Mouse (Mus musculus): ENCODE results near the gene Mapk7. TPM values are rescaled to one million over a fixed set of nuclear protein-coding genes. Genes with fewer than 3 reads are reported as not detected.

Mapk7 gene
- total and polyA plus RNA-seq, 3 experiments: 12.4 to 32.3 (median 12.7) TPM

DNA sequence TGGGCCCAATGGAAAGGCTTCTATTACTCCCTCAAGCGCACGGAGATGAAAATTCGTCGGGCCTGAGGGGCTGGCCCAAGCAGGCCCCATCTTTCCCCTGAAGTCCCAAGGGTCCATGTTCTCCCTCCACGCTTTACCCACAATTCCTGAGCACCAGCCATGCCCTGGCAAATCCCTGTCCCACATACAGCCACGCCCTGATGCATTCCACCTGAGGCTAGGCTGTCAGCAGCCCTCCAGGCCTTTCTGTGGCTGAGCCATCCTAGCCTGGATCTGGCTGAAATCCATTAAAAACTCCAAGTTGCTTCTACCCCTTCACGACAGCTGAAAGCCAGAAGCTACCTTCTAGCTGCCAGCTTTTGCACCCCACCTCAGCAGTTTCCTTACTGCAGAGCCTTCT, 6.3 kb downstream of the Mapk7 start:
- peaks cover 7% of the 10 kb centered on the region for H3K4me1 ChIP-seq (ENCODE audit: insufficient read depth, low read depth, low read length)
- TF ChIP-seq CTCF (IDR thresholded peaks at IDR 0.05; ENCODE audit: low read depth, low read length): no peak
- no peak for TF ChIP-seq GATA2 (IDR thresholded peaks at IDR 0.05; ENCODE audit: borderline replicate concordance, low read depth, low read length)
- no peak for TF ChIP-seq TAL1 (conservative IDR thresholded peaks at IDR 0.05; ENCODE audit: low read depth, low read length)
- no peak for TF ChIP-seq GATA1 (IDR thresholded peaks at IDR 0.05; ENCODE audit: borderline replicate concordance, low read length)
- TF ChIP-seq POLR2AphosphoS5 (IDR thresholded peaks at IDR 0.05; ENCODE audit: insufficient replicate concordance, low read depth, low read length): no peak
- no peak overlapping the region for H3K4me3 ChIP-seq (ENCODE audit: low read depth, low read length)
- peaks cover 56% of the 10 kb centered on the region for H3K36me3 ChIP-seq (replicated peaks)
- DNase-seq (ENCODE audit: low spot score) (no peak), ATAC-seq (ENCODE audit: extremely low read depth, insufficient number of reproducible peaks, low FRiP score, poor library complexity, severe bottlenecking) (no peak)
- no peaks in the 10 kb centered on the region for H3K9me3 ChIP-seq (replicated peaks)
- H3K27me3 ChIP-seq (ENCODE audit: insufficient read depth, low read length): peaks cover 22% of the 10 kb centered on the region

DNA sequence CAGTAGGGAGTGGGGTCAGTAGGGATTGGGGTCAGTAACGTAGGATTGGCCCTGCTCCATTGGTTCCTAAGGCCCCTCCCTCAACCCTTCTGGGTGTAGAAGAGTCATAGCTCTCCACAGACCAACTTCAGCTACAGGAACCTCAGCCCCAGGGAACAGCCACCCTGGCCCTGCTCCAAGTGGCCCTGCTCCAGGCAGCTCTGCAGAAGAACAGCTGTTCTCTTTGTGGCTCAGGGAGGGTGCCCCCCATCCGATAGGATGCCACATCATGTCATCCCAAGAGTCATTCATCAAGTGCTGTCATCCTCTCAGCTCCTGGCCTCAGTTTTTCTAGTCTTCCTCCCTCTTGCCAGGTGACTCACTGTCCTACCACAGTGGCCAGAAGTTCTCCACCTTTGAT, 6.8 kb downstream of the Mapk7 start:
- Histone ChIP-seq H3K27me3 (ENCODE audit: insufficient read depth, low read length) (peaks cover 23% of the 10 kb centered on the region), H3K36me3 (replicated peaks) (peaks cover 50% of the 10 kb centered on the region), H3K9me3 (replicated peaks) (no peaks in the 10 kb centered on the region), H3K4me1 (ENCODE audit: insufficient read depth, low read depth, low read length) (0 out of 2 replicates have a peak, but pooled peaks cover 3% of the 10 kb centered on the region), H3K4me3 (ENCODE audit: low read depth, low read length) (no peak overlapping the region)
- ATAC-seq (ENCODE audit: extremely low read depth, insufficient number of reproducible peaks, low FRiP score, poor library complexity, severe bottlenecking) (no peak), DNase-seq (ENCODE audit: low spot score) (no peak)
- TF ChIP-seq GATA1 (IDR thresholded peaks at IDR 0.05; ENCODE audit: borderline replicate concordance, low read length): no peak
- TF ChIP-seq TAL1 (conservative IDR thresholded peaks at IDR 0.05; ENCODE audit: low read depth, low read length): no peak
- no peak for TF ChIP-seq POLR2AphosphoS5 (IDR thresholded peaks at IDR 0.05; ENCODE audit: insufficient replicate concordance, low read depth, low read length)
- no peak for TF ChIP-seq GATA2 (IDR thresholded peaks at IDR 0.05; ENCODE audit: borderline replicate concordance, low read depth, low read length)
- no peak for TF ChIP-seq CTCF (IDR thresholded peaks at IDR 0.05; ENCODE audit: low read depth, low read length)

DNA sequence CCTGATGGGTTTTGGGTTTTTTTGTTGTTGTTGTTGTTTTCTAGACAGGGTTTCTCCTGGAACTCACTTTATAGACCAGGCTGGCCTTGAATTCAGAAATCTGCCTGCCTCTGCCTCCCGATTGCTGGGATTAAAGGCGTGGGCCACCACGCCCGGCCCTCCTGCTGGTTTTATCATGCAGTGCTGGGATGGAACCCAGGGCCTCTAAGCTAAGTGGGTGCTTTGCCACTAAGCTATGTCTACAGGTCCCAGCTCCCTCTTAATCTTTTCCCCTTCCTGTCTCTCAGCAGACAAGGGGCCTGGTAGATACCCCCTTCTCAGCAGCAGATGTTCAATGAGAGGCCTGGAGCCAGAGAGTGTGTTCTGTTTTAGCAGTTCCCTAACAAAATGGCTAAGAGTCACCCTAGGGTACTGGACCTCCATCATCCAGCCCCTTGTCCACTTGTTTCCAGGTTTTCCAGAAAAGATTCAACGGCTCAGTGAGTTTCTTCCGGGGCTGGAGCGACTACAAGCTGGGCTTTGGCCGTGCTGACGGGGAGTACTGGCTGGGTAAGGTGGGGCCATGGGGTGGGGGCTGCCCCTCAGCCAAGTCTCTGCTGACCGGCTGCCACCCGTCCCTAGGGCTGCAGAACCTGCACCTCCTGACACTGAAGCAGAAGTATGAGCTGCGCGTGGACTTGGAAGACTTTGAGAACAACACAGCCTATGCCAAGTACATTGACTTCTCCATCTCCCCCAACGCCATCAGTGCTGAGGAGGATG, 7.6 kb downstream of the Mapk7 start:
- no peak for ATAC-seq (ENCODE audit: extremely low read depth, insufficient number of reproducible peaks, low FRiP score, poor library complexity, severe bottlenecking)

DNA sequence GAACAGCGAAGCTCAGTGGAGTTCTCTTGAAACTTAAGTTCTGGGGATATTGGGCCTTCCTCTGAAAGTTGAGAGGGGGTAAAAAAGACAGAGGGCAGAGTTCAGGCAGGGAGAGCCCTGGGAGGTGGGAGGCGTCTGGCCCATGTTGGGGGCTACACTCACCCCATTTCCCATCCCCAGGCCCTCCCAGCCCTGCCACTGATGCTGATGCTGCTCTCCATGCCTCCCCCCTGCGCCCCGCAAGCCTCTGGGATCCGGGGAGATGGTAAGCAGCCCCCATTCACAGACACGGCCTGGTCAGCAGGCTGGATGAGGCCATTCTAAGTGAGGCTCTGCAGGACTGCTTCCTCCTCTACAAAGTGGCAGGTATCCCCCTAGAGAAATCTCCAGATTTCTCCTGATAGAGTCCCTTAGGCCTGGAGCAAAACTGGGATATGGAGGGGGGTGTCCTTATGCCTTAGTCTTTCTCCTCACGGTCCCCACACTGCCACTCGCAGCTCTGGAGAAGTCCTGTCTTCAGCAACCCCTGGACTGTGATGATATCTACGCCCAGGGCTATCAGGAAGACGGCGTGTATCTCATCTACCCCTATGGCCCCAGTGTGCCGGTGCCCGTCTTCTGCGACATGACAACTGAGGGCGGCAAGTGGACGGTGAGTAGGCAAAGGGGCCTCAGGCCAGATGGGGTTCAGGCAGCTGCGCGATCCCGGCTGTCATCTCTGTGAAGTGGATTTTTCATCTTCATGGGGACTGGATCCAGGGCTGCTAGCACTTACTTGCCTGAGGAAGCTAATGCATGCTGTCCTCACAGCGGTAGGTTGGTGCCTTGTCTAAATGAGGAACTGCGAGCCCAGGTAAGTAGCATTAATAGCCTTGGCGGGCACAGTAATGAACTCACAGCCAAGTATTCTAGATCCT, 8.4 kb downstream of the Mapk7 start:
- H3K36me3 ChIP-seq (replicated peaks): peaks cover 35% of the 10 kb centered on the region
- no peaks in the 10 kb centered on the region for H3K9me3 ChIP-seq (replicated peaks)
- peaks cover 7% of the 10 kb centered on the region for H3K4me1 ChIP-seq (ENCODE audit: insufficient read depth, low read depth, low read length)
- no peak for DNase-seq (ENCODE audit: low spot score)
- H3K4me3 ChIP-seq (ENCODE audit: low read depth, low read length): no peak overlapping the region
- peaks cover 29% of the 10 kb centered on the region for H3K27me3 ChIP-seq (ENCODE audit: insufficient read depth, low read length)
- no peak for ATAC-seq (ENCODE audit: extremely low read depth, insufficient number of reproducible peaks, low FRiP score, poor library complexity, severe bottlenecking)
- no peak for TF ChIP-seq GATA2 (IDR thresholded peaks at IDR 0.05; ENCODE audit: borderline replicate concordance, low read depth, low read length)
- TF ChIP-seq CTCF (IDR thresholded peaks at IDR 0.05; ENCODE audit: low read depth, low read length): no peak
- TF ChIP-seq GATA1 (IDR thresholded peaks at IDR 0.05; ENCODE audit: borderline replicate concordance, low read length): no peak
- no peak for TF ChIP-seq POLR2AphosphoS5 (IDR thresholded peaks at IDR 0.05; ENCODE audit: insufficient replicate concordance, low read depth, low read length)
- no peak for TF ChIP-seq TAL1 (conservative IDR thresholded peaks at IDR 0.05; ENCODE audit: low read depth, low read length)

More for the DNA sequence above, 7.6 kb downstream of the Mapk7 start:
- Histone ChIP-seq H3K27me3 (ENCODE audit: insufficient read depth, low read length) (peaks cover 24% of the 10 kb centered on the region), H3K36me3 (replicated peaks) (peaks cover 43% of the 10 kb centered on the region), H3K9me3 (replicated peaks) (no peaks in the 10 kb centered on the region), H3K4me3 (ENCODE audit: low read depth, low read length) (no peak overlapping the region), H3K4me1 (ENCODE audit: insufficient read depth, low read depth, low read length) (peaks cover 5% of the 10 kb centered on the region)
- no peak for DNase-seq (ENCODE audit: low spot score)
- TF ChIP-seq CTCF (IDR thresholded peaks at IDR 0.05; ENCODE audit: low read depth, low read length) (no peak), GATA2 (IDR thresholded peaks at IDR 0.05; ENCODE audit: borderline replicate concordance, low read depth, low read length) (no peak), GATA1 (IDR thresholded peaks at IDR 0.05; ENCODE audit: borderline replicate concordance, low read length) (no peak), TAL1 (conservative IDR thresholded peaks at IDR 0.05; ENCODE audit: low read depth, low read length) (no peak), POLR2AphosphoS5 (IDR thresholded peaks at IDR 0.05; ENCODE audit: insufficient replicate concordance, low read depth, low read length) (no peak)

DNA sequence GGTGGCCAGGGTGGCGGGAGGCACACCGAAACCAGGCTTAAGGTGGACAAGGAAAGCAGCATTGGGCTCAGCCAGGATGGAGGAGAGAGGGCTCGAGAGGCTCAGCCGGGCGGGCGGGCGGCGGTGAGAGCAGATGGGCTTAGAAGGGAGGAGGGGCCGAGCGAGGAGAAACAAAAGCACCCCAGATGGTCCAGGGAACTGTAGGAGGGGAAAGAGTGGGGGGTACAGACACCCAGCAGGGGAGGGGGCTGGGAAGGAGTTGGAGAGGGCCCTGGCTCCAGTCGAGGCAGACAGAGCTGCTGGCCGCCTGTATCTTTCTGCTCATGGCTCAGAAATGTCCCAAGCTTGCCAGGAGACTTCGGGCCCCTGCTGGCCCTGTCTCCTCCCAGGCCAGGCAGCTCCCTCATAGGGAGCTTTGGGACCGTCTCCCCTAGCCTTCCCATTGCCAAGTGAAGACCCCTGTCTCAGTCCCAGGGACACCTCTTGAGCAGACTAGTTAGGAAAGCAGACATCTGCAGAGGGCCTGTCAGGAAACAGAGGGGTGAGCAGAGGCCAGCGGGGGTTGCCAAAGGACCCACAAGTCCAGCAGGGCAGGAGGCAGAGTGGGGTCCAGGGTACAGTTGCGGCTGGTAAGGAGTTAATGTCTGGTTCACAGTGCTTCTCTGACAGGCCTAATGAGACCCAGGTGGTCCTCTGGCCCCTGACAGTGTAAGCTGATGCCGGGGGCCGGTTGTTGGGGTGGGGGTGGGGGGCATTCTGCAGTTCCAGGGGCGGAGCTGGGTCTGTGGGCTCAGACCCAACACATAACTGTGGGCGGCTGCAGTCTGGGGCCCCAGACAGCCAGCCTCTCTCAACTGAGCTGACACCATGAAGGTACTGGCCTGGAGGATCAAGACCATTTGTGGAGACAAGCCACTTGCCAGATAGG, 9.3 kb downstream of the Mapk7 start, which contains the start of gene Mfap4:
Mfap4 (plus strand) TSS at position 819 of the 928 bp plus-strand sequence.
- Histone ChIP-seq H3K4me3 (ENCODE audit: low read depth, low read length) (no peak within 1 kb of the TSS), H3K27me3 (ENCODE audit: insufficient read depth, low read length) (peaks cover 29% of the 10 kb centered on the region), H3K4me1 (ENCODE audit: insufficient read depth, low read depth, low read length) (peaks cover 5% of the 10 kb centered on the region), H3K36me3 (replicated peaks) (peaks cover 26% of the 10 kb centered on the region), H3K9me3 (replicated peaks) (no peaks in the 10 kb centered on the region)
- TF ChIP-seq GATA2 (IDR thresholded peaks at IDR 0.05; ENCODE audit: borderline replicate concordance, low read depth, low read length): no peak
- TF ChIP-seq GATA1 (IDR thresholded peaks at IDR 0.05; ENCODE audit: borderline replicate concordance, low read length): no peak
- no peak for TF ChIP-seq POLR2AphosphoS5 (IDR thresholded peaks at IDR 0.05; ENCODE audit: insufficient replicate concordance, low read depth, low read length)
- no peak for TF ChIP-seq TAL1 (conservative IDR thresholded peaks at IDR 0.05; ENCODE audit: low read depth, low read length)
- no peak for TF ChIP-seq CTCF (IDR thresholded peaks at IDR 0.05; ENCODE audit: low read depth, low read length)
- ATAC-seq (ENCODE audit: extremely low read depth, insufficient number of reproducible peaks, low FRiP score, poor library complexity, severe bottlenecking) (no peak), DNase-seq (ENCODE audit: low spot score) (no peak)
